Mouse (Mus musculus) stomach, postnatal 0 days (tissue): ENCODE measurements around the gene Fgfr2.

ENCODE experiments used
- CTCF ChIP-seq: IDR thresholded peaks from 2 replicates; pipeline ENCODE4 v1.5.1; 2016; ENCODE audit warnings: antibody characterized with exemption, low read depth, mild to moderate bottlenecking, moderate library complexity
- EP300 ChIP-seq: optimal IDR thresholded peaks from 2 replicates; pipeline ENCODE3; 2016; ENCODE audit warnings: antibody characterized with exemption

- TF ChIP-seq CTCF (no peak), EP300 (no peak)
Observed at GRCm38 (mm10) chr7:132747096-132747495, 376.1 kb downstream of the Fgfr2 start.
